Mouse (Mus musculus): Measurements from ENCODE around the gene Lmo4.

DNA sequence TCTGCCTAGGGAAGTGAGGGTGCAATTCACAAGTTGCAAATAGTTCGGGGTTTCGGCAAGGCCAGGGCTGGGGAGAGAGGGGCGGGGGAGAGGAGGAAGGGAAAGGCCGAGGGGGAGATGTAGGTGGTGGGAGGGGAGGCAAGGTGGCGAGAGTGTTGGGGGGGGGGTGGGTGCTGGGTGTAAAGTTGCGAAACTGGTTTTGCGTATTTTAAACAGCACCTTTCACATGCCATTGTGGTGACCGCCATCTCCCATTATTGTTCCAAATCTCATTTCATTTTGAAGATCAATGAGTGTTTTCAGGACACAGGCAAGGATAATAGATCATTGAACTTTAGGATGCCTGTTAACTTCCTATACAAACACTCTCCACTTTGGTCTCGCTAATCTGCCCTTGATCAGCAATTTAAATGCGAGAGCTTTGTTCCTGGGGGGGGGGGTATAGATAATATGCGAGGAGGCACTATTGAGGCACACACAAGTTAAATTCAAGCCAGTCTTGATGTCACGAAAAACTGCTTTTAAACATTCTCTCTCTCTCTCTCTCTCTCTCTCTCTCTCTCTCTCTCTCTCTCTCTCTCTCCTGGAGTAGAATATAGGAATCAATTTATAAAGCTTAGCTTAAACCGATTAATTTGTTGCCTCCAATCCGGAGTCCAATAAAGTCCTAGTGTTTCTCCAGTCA is 2.3 kb downstream of the Lmo4 start:
- TF ChIP-seq GATA1 (IDR thresholded peaks at IDR 0.05; ENCODE audit: borderline replicate concordance, low read length) (no peak), FLI1 (IDR thresholded peaks at IDR 0.05; ENCODE audit: low read length) (no peak)

Measured in megakaryocyte, embryonic 14.5 days (primary cell).